Mouse (Mus musculus) layer of hippocampus, adult 8-10 months (tissue): ENCODE data around the gene Numa1. TPM values are rescaled to one million over a fixed set of nuclear protein-coding genes. Genes with fewer than 3 reads are reported as not detected.
"Not testable (repeated sequence)": the region's sequence is repeated elsewhere in the genome, so short reads cannot be mapped to it uniquely, and the experiment has no call there.

Experiments used
- DNase-seq, 2 experiments: peaks; one replicate each; pipeline ENCODE4 v3.0.0; 2022; ENCODE audit warnings: low spot score in 2 of 2
- total RNA-seq, 4 experiments: library from RNA; stranded (reverse); gene quantifications; 2 replicates each; pipeline ENCODE4 v1.2.4; 2022

Numa1 gene
- total RNA-seq, 4 experiments from 2014 or later, result 99.7 to 129 (median 117) TPM

DNA sequence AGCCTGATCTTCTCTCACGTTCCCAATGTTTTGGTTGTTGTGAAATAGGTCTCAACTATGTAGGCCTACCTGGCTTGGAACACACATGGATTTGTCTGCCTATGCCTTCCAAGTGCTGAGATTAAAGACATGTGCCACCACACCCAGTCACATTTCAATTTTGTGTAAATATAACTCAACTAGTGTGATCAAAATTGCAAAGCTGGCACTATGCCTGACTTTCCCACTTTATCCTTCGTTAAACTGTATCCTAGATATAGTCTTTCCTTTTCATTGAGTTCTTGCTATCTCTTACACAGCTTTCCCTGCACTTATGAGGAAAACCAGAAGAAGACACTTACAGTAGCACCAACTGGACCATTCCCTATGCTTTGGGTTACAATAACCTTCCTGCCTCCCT lies 101.6 kb downstream of the Numa1 start:
- DNase-seq, result no peak

DNA sequence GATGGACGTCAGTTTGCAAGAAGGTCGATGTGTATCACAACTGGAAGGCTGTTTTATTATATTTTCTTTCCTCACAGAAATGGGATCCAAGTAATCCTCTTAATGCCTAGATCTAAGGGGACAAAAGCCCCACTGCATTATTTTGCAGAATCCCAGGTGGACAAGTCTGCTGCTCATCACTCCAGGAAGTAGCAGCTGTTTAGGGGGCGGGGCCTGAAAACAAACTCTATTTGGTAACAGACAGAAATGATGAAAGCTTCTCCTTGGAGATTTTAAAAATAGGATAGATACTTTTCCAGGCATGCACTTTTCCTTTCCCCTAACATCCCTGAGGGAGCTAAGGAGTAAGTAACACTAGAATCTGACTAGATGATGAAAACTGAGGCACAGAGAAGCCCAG lies 103.4 kb downstream of the Numa1 start:
- no peak for DNase-seq

DNA sequence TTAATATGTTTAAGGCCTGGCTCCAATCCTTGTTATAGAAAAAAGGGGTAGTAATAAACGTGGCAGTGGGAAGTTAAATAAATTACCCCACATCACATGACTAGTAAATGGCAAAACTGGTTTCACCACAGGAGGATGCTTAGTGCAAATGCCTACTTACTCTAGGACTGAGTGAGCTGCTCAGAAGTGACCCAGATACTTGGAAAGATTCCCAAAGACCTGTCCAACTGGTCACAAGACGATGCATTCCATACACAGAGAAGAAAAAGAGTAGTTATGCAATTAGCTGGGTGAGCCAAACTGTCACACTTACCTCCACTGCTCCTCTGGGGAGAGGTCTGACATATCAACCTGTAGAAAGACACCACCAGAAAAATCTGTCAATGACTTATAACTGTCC lies 108.4 kb downstream of the Numa1 start:
- DNase-seq, result no peak

DNA sequence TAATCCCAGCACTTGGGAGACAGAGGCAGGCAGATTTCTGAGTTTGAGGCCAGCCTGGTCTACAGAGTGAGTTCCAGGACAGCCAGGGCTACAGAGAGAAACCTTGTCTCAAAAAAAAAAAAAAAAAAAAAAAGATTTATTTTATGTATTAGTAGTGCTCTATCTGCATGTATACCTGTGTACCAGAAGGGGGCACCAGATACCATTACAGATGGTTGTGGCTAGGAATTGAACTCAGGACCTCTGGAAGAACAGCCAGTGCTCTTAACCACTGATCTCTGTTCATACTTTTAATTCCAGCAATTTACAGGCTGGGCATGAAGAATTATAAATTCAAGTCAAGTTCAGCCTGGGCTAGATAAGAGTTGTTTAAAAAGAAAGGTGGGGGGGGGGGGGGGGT lies 114.6 kb downstream of the Numa1 start:
- DNase-seq, result not testable (repeated sequence)

DNA sequence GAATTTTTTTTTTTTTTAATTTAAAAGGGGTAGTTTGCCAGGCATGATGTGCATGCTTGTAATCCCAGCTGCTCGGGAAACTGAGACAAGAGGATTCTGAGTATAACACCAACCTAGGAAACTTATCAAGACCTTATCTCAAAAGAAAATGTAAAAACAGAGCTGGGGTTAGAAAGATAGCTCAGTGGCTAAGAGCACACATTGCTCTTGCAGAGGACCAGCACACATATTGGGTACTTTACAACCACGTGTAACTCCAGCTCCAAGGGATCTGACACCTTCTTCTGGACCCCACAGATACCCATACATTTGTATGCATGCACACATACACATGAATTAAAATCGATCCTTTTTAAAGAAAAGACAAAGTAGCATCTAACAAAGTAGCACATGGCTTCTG lies 127.4 kb downstream of the Numa1 start:
- no peak for DNase-seq

DNA sequence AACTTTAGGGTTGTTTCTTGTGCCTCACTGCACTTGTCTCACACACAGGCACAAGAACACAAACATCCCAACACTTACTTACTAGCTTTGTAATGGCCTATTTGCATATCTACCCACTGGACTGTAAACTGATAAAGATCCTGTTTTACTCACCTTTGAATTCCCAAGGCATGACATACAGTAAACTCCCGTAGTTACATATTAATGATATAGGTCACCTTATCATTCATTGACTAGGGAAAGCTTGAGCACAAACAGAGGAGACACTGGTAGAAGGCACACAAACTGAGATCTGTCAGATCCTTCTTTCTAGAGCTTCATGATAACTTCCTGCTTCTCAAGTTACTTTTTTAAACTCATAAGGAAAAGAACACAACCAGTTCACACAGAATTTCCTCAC lies 128.3 kb downstream of the Numa1 start:
- DNase-seq, result no peak

DNA sequence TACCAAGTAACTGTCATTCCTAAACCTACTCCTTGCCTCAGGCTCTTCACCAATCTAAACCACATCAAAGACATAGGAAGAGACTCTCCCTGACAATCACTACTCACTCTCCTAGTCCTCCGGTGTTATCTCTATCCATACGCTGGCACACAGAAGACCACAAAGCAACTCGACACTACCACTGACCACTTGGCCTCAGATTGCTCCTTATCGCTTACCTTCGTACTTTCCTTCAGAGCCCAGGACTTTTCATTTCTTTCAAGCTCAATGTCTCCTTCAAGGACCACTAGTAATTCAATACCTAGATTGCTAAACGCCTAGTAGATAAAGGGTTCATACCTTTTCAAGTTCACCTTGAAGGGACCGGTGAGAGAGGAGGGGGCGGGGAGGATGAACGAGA lies 130.0 kb downstream of the Numa1 start:
- DNase-seq, result no peak

Other genes with a start within 250 kb of the Numa1 start
- gene Phox2a, start 115.8 kb upstream of the Numa1 start, total RNA-seq, result under 1 TPM in 1 of 4 experiments, not detected in 3; 0.20 TPM
- 10 to 100 TPM; 29.1 to 38.3 (median 32.4) TPM for gene Inppl1, start 95.9 kb upstream of the Numa1 start, total RNA-seq
- 1 to 10 TPM in 2 of 4 experiments, not detected in 2; 1.3 to 1.4 TPM for gene Folr2, start 76.9 kb upstream of the Numa1 start, total RNA-seq
- gene Anapc15, start 70.4 kb upstream of the Numa1 start, total RNA-seq, result 10 to 100 TPM; 30.2 to 37.2 (median 35.0) TPM
- gene Folr1, start 63.3 kb upstream of the Numa1 start, total RNA-seq, result 1 to 10 TPM in 3 of 4 experiments, under 1 TPM in 1; 0.51 to 3.2 (median 1.3) TPM
- gene Lamtor1, start 28.2 kb upstream of the Numa1 start, total RNA-seq, result 10 to 100 TPM; 77.5 to 94.3 (median 89.8) TPM
- gene Tomt, start 27.8 kb upstream of the Numa1 start, total RNA-seq, result under 1 TPM in 1 of 4 experiments, not detected in 3; 0.35 TPM
- 1 to 10 TPM; 5.8 to 7.9 (median 6.1) TPM for gene Lrrc51, start 216 bp upstream of the Numa1 start, total RNA-seq
- 10 to 100 TPM in 3 of 4 experiments, 1 to 10 TPM in 1; 8.3 to 12.9 (median 11.1) TPM for gene Il18bp, start 84.6 kb downstream of the Numa1 start, total RNA-seq
- 10 to 100 TPM; 43.4 to 47.0 (median 44.9) TPM for gene Rnf121, start 131.4 kb downstream of the Numa1 start, total RNA-seq
- 10 to 100 TPM; 25.8 to 37.3 (median 31.9) TPM for gene Xndc1, start 131.4 kb downstream of the Numa1 start, total RNA-seq
- 1 to 10 TPM; 1.7 to 2.8 (median 2.3) TPM for gene Xntrpc, start 131.6 kb downstream of the Numa1 start, total RNA-seq
- 1 to 10 TPM in 3 of 4 experiments, not detected in 1; 1.4 to 2.4 (median 1.8) TPM for gene Trpc2, start 149.0 kb downstream of the Numa1 start, total RNA-seq
- gene Art1, start 167.6 kb downstream of the Numa1 start, total RNA-seq, result not detected
- not detected for gene Art5, start 175.4 kb downstream of the Numa1 start, total RNA-seq
- under 1 TPM in 2 of 4 experiments, not detected in 2; 0.16 to 0.25 TPM for gene Chrna10, start 182.7 kb downstream of the Numa1 start, total RNA-seq